Mouse (Mus musculus): ENCODE results near the gene Hoxb3. TPM values are rescaled to one million over a fixed set of nuclear protein-coding genes. Genes with fewer than 3 reads are reported as not detected.

The Hoxb3 gene
- polyA plus RNA-seq, 1 experiment from 2014 or later, result 0.69 TPM

DNA sequence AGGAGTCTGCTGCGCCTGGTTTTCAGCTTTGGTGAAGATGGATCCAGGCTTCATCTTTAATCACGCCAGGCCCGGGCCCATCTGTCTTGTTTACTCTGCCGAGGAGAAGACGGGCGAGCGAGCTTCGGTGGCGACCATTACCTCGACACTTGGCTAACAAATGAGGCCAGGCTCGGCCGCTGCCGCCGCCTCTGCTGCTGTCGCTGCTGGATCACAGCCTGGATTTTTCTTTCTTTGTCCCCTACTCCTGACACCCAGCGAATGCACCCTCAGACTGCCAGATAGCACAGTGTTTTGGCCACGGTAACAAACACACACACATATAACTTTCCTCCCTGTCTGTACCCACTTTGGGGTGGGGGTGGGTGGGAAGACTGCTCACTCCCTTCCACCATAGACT is 2.4 kb upstream of the Hoxb3 start:
- no peak for DNase-seq (ENCODE audit: low spot score)
- Histone ChIP-seq H3K9me3 (no peaks in the 10 kb centered on the region), H3K27ac (replicated peaks) (no peak overlapping the region), H3K27me3 (replicated peaks; ENCODE audit: low read depth, poor library complexity, severe bottlenecking) (peaks cover 100% of the 10 kb centered on the region), H3K36me3 (replicated peaks) (no peaks in the 10 kb centered on the region), H3K4me1 (peaks cover 11% of the 10 kb centered on the region), H3K4me3 (no peak overlapping the region)
- 2% methylated on average over 17 of the region's 17 CpGs for WGBS

DNA sequence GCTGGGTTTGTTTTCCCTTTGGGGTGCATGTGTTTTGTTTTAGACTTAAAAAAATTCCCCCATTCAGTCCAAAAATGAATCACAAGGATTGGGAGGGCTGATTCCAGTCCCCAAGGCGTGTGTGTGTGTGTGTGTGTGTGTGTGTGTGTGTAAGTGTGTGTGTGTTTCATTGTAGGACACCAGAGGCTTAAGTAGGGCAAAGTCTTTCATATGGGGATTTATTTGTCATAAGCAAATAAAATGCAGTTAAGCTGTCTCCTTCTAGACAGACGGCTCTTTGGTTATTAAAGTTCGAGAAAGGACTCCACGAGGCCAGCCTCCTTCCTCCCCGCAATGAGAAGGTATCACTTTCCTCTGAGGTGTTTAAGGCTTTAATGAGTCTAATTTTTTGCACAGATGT is 1.3 kb upstream of the Hoxb3 start:
- Histone ChIP-seq H3K4me1 (peaks cover 11% of the 10 kb centered on the region), H3K4me3 (no peak overlapping the region), H3K9me3 (no peaks in the 10 kb centered on the region), H3K36me3 (replicated peaks) (no peaks in the 10 kb centered on the region), H3K27me3 (replicated peaks; ENCODE audit: low read depth, poor library complexity, severe bottlenecking) (peaks cover 100% of the 10 kb centered on the region), H3K27ac (replicated peaks) (no peak overlapping the region)
- no peak for DNase-seq (ENCODE audit: low spot score)
- 5% methylated on average over 5 of the region's 5 CpGs for WGBS

DNA sequence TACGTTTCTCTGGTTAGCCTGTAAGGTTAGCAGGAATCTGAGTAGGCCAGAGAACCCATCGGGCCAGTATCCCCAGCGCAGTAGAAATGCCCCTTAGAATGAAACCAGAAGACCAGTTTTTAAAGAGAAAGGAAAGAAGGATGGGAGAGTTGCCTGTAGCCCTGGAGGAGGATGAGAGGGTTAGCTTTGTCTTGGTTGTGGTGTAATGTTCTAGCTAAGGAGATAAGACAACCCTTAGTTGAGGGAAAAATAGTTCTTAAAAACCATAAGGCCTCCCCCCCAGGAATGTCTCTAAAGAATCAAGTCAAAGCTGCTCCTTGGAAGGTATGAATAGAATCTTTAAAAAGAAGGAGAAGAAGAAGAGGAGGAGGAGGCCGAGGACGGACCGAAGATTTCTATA is 388 bp upstream of the Hoxb3 start:
- no peak overlapping the region for H3K4me3 ChIP-seq
- no peak for DNase-seq (ENCODE audit: low spot score)
- peaks cover 100% of the 10 kb centered on the region for H3K27me3 ChIP-seq (replicated peaks; ENCODE audit: low read depth, poor library complexity, severe bottlenecking)
- H3K36me3 ChIP-seq (replicated peaks), result no peaks in the 10 kb centered on the region
- 2% methylated on average over 6 of the region's 6 CpGs for WGBS
- H3K27ac ChIP-seq (replicated peaks), result no peak overlapping the region
- no peaks in the 10 kb centered on the region for H3K9me3 ChIP-seq
- peaks cover 11% of the 10 kb centered on the region for H3K4me1 ChIP-seq

DNA sequence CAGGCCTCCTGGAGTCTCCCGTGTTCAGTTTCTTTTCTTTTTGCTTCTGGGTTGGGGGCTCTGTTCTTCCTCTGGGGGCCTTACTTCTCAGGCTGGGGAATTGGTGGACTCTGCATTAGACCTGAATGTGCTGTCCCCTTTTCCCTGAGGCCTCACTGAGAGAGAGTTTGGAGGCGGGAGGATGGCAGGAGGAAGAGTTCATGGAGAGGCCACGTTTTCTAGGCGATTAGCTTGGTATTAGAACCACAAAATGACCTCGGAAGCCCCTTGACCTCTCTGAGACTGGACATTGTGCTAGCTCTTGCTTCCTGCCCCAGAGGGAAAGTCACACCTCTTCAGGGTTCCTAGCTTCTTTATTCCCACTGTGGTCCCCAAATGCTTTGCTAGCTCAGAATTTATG is 999 bp downstream of the Hoxb3 start:
- DNase-seq (ENCODE audit: low spot score), result no peak
- Histone ChIP-seq H3K36me3 (replicated peaks) (no peaks in the 10 kb centered on the region), H3K9me3 (no peaks in the 10 kb centered on the region), H3K27me3 (replicated peaks; ENCODE audit: low read depth, poor library complexity, severe bottlenecking) (peaks cover 100% of the 10 kb centered on the region), H3K4me3 (0 out of 2 replicates have a peak overlapping the region, but pooled peaks have one; percentile 11), H3K4me1 (peaks cover under 1% of the 10 kb centered on the region; the same call in 1 of the 2 replicates), H3K27ac (replicated peaks) (no peak overlapping the region)
- under 1% methylated on average over 5 of the region's 5 CpGs for WGBS

DNA sequence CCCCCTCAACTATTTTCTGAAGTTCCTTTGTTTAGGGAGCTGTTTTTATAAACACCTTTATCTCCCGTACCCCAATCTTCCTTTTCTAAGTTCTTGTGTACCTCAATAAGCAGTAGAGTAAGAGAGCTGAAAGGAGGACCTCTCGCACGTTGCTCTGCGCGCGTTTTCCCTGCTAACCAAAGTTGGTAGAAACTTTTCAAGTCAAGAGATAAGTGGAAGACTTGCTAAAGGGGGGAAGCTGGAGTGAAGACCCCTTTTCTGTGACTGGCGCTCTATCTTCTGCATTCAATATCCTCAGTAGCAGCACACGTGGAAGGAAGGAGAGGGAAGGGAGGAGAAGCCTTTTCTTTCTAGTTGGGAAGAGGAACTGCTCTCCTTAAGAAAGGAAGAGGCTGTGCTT is 1.8 kb downstream of the Hoxb3 start:
- H3K4me3 ChIP-seq, result peak overlapping the region; percentile 11; the same call in 1 of the 2 replicates
- DNase-seq (ENCODE audit: low spot score), result no peak
- 2% methylated on average over 8 of the region's 8 CpGs for WGBS
- no peaks in the 10 kb centered on the region for H3K4me1 ChIP-seq
- H3K27me3 ChIP-seq (replicated peaks; ENCODE audit: low read depth, poor library complexity, severe bottlenecking), result peaks cover 100% of the 10 kb centered on the region
- no peaks in the 10 kb centered on the region for H3K36me3 ChIP-seq (replicated peaks)
- H3K9me3 ChIP-seq, result no peaks in the 10 kb centered on the region
- no peak overlapping the region for H3K27ac ChIP-seq (replicated peaks)

DNA sequence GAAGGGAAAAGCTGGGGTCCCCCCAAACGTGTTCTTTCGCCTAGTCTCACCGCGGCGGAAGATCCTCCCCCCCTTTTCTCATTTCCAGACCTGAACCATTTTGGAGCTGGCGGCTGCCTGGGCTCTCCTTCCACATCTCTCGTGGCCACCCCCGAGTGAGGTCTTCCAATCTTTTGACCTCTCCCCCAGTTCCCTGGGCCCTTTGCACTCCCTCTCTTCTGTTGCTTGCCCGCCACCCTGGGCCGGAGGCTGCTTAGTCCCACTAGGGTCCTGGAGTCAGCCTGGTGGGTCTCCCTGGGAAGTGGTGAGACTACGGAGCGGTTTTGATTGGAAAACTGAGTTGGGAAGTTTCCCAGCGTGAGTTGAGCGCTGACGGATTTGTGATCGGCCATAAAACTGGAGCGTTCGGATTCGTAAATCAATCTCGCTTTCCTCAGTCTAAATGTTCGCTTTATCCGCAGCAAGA is 2.7 kb downstream of the Hoxb3 start:
- H3K4me1 ChIP-seq, result no peaks in the 10 kb centered on the region
- peak overlapping the region; percentile 32; the same call in 1 of the 2 replicates for H3K4me3 ChIP-seq
- H3K9me3 ChIP-seq, result no peaks in the 10 kb centered on the region
- H3K36me3 ChIP-seq (replicated peaks), result no peaks in the 10 kb centered on the region
- WGBS, result under 1% methylated on average over 22 of the region's 22 CpGs
- DNase-seq (ENCODE audit: low spot score), result no peak
- H3K27ac ChIP-seq (replicated peaks), result no peak overlapping the region
- H3K27me3 ChIP-seq (replicated peaks; ENCODE audit: low read depth, poor library complexity, severe bottlenecking), result peaks cover 100% of the 10 kb centered on the region

DNA sequence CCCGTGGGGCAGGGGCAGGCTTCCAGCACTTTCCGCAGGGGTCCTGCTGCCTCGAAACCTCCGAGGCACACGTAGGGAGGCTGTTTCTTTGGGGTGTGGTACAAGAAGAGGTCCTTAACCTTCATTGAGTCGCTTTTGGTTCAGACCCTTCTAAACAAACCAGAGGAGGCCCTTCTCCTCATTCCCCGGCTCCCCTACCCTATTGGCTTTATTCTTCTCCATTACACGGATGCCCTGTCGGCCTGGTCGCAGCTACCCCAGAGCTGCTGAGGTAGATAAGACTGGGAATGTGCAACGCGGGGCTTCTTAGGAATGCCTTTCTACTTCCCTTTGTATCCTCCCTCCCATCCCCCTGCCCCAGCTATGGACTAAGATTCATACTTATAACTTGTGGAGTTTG is 3.6 kb downstream of the Hoxb3 start:
- Histone ChIP-seq H3K4me3 (0 out of 2 replicates have a peak overlapping the region, but pooled peaks have one; percentile 32), H3K36me3 (replicated peaks) (no peaks in the 10 kb centered on the region), H3K9me3 (no peaks in the 10 kb centered on the region), H3K27ac (replicated peaks) (no peak overlapping the region), H3K27me3 (replicated peaks; ENCODE audit: low read depth, poor library complexity, severe bottlenecking) (peaks cover 100% of the 10 kb centered on the region), H3K4me1 (no peaks in the 10 kb centered on the region; the same call in 1 of the 2 replicates)
- under 1% methylated on average over 12 of the region's 12 CpGs for WGBS
- DNase-seq (ENCODE audit: low spot score), result no peak

DNA sequence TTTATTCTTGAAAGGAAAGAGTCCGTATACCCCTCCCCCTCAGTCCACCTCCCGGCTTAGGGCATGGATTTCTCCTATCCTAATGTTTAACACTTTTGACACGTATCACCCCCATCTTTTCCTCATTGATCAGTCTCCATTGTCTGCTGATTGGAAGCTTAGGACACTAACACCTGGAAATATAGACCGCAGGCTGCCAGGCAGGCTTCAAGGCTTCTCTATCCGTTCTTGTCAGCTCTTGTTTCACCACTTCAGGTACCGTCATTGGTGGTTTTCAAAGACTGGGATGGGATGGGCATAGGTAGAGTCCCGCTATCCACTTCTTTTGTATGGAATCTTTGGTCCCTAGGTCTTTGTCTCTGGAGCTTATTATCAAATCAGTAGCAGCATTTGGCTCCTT is 4.0 kb downstream of the Hoxb3 start:
- no peaks in the 10 kb centered on the region for H3K9me3 ChIP-seq
- H3K27ac ChIP-seq (replicated peaks), result no peak overlapping the region
- H3K27me3 ChIP-seq (replicated peaks; ENCODE audit: low read depth, poor library complexity, severe bottlenecking), result peaks cover 100% of the 10 kb centered on the region
- H3K4me3 ChIP-seq, result no peak overlapping the region
- peaks cover 3% of the 10 kb centered on the region for H3K4me1 ChIP-seq
- WGBS, result 1% methylated on average over 7 of the region's 7 CpGs
- no peaks in the 10 kb centered on the region for H3K36me3 ChIP-seq (replicated peaks)
- no peak for DNase-seq (ENCODE audit: low spot score)

DNA sequence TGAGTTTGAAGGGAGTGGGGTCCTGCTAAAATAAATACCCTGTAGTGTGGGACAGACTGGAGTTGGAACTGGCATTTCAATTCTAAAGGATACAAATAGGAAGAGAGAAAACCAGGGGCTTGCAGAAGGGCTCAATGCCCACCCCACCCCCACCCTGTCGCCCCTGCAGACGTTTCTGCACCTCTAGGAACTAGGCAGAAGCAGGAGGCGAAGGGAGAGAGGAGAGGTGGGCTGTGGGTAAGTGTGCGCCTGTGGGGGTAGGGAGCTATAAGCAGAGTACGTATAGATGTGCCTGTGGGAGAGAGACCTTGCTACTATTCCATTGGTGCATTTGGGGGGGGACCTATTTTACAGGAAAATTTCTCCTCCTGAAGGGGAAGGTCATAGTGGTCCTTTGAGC is 4.6 kb downstream of the Hoxb3 start:
- H3K4me3 ChIP-seq, result 0 out of 2 replicates have a peak overlapping the region, but pooled peaks have one; percentile 1
- H3K27ac ChIP-seq (replicated peaks), result no peak overlapping the region
- peaks cover 9% of the 10 kb centered on the region for H3K4me1 ChIP-seq
- 2% methylated on average over 5 of the region's 5 CpGs for WGBS
- H3K9me3 ChIP-seq, result no peaks in the 10 kb centered on the region
- no peak for DNase-seq (ENCODE audit: low spot score)
- H3K36me3 ChIP-seq (replicated peaks), result no peaks in the 10 kb centered on the region
- H3K27me3 ChIP-seq (replicated peaks; ENCODE audit: low read depth, poor library complexity, severe bottlenecking), result peaks cover 100% of the 10 kb centered on the region

DNA sequence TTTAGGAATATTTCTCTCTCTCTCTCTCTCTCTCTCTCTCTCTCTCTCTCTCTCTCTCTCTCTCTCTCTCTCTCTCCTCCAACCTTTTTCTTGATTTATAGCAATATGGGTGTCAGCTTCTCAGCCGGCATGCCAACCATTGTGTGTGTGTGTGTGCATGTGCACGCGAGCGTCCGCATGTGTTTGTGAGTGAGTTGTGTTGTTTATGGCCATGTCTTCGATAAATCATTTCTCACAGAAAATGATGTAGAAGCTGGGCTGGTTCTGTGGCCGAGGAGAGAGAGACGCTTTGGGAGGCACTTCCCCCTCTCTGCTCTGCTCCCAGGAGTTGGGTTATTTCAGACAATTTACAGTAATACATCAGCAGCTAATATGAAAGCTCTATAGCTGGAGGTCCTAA is 5.5 kb downstream of the Hoxb3 start:
- H3K27ac ChIP-seq (replicated peaks), result no peak overlapping the region
- no peaks in the 10 kb centered on the region for H3K9me3 ChIP-seq
- no peak overlapping the region for H3K4me3 ChIP-seq
- peaks cover 16% of the 10 kb centered on the region for H3K4me1 ChIP-seq
- H3K36me3 ChIP-seq (replicated peaks), result no peaks in the 10 kb centered on the region
- 7% methylated on average over 8 of the region's 8 CpGs for WGBS
- DNase-seq (ENCODE audit: low spot score), result no peak
- peaks cover 100% of the 10 kb centered on the region for H3K27me3 ChIP-seq (replicated peaks; ENCODE audit: low read depth, poor library complexity, severe bottlenecking)

DNA sequence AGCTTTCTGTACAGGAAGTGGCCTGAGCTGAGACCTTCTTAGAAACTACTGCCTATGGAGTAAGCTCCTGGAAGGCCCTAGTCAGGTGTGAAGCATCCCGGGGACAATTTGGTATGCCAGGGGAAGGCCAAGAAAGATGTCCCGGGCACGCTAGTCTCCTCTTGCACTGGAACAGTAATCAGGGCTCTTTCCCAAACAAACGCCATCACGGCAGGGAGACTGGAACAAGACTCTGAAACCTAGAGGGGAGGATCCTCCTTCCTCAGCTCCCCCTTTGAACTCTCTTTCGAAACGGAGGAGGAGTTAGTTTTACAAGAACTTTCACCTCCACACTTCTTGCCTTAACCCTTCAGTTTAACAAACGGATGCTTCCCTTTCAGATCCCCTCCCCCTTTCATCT is 9.0 kb downstream of the Hoxb3 start:
- Histone ChIP-seq H3K27me3 (replicated peaks; ENCODE audit: low read depth, poor library complexity, severe bottlenecking) (peaks cover 100% of the 10 kb centered on the region), H3K36me3 (replicated peaks) (no peaks in the 10 kb centered on the region), H3K4me3 (peak overlapping the region; percentile 53), H3K27ac (replicated peaks) (no peak overlapping the region), H3K9me3 (no peaks in the 10 kb centered on the region), H3K4me1 (peaks cover 16% of the 10 kb centered on the region)
- WGBS, result under 1% methylated on average over 8 of the region's 8 CpGs
- DNase-seq (ENCODE audit: low spot score), result no peak

DNA sequence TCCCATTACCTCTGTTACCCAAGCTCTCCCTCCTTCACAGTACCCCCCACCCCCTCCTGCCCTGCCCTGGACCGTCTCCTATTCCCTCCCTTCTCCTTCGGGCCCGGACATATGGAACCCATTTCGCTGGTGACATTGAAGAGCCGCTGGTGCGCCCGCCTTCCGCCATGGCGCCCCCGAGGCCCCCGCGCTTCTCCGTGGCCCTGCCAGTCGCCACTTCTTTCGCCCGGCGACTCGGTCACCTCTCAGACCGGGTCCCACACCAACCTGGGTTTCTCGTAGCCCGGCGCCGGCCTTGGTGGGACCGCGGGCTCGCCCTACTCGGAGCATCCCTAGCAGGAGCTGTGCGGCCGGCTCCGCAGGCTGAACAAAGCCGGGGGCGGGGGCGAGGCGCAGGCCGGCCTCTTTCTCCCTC is 9.5 kb downstream of the Hoxb3 start:
- Histone ChIP-seq H3K36me3 (replicated peaks) (no peaks in the 10 kb centered on the region), H3K9me3 (no peaks in the 10 kb centered on the region), H3K27me3 (replicated peaks; ENCODE audit: low read depth, poor library complexity, severe bottlenecking) (peaks cover 100% of the 10 kb centered on the region), H3K27ac (replicated peaks) (peak overlapping the region; percentile 75), H3K4me3 (peak overlapping the region; percentile 53), H3K4me1 (peaks cover 16% of the 10 kb centered on the region)
- WGBS, result under 1% methylated on average over 35 of the region's 35 CpGs
- DNase-seq (ENCODE audit: low spot score), result peak; percentile 75

DNA sequence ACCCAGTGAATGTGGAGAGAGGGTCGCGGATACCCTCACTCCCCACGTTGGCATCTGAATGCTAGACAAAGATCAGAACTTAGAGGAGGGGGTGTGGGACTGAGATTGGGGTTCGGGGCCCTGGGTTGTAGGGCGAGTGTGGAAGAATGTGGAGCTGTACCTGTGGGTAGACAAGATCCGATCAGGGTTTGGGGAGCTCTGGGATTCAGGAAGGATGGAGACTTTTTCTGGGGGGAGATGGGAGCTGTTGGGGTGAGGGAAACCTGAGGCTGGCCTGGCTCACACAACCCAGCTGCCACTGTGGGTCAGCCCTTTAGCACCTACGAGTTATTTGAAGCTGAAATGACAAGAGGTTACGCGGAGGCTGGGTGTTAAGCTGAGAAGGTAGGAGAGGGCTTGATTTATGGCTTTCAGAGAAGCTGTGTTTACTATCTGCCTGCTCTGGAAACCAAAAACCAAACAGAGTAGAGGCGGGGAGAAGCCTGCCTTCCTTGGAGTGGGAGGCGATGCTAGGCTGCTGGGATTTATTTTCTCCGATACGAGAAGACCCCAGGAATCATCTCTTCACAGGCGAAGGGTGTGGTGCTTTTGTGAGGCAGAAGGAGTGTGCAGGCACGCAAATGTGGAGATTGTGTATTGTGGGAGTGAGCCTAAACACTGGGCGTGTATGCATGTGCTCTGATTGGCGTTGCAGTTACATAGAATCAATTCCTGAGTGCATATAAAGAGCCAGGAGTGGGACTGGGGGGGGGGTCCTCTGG is 10.3 kb downstream of the Hoxb3 start:
- Histone ChIP-seq H3K4me3 (peak overlapping the region; percentile 53), H3K27me3 (replicated peaks; ENCODE audit: low read depth, poor library complexity, severe bottlenecking) (peaks cover 100% of the 10 kb centered on the region), H3K4me1 (peaks cover 16% of the 10 kb centered on the region), H3K9me3 (no peaks in the 10 kb centered on the region), H3K36me3 (replicated peaks) (no peaks in the 10 kb centered on the region), H3K27ac (replicated peaks) (peak overlapping the region; percentile 75; the same call in 1 of the 2 replicates)
- 2% methylated on average over 17 of the region's 17 CpGs for WGBS
- DNase-seq (ENCODE audit: low spot score), result no peak

Data from embryonic facial prominence, embryonic 10.5 days (tissue).